Comparison of ENCODE assay signal across 15 mouse cellular contexts in the genomic region with DNA sequence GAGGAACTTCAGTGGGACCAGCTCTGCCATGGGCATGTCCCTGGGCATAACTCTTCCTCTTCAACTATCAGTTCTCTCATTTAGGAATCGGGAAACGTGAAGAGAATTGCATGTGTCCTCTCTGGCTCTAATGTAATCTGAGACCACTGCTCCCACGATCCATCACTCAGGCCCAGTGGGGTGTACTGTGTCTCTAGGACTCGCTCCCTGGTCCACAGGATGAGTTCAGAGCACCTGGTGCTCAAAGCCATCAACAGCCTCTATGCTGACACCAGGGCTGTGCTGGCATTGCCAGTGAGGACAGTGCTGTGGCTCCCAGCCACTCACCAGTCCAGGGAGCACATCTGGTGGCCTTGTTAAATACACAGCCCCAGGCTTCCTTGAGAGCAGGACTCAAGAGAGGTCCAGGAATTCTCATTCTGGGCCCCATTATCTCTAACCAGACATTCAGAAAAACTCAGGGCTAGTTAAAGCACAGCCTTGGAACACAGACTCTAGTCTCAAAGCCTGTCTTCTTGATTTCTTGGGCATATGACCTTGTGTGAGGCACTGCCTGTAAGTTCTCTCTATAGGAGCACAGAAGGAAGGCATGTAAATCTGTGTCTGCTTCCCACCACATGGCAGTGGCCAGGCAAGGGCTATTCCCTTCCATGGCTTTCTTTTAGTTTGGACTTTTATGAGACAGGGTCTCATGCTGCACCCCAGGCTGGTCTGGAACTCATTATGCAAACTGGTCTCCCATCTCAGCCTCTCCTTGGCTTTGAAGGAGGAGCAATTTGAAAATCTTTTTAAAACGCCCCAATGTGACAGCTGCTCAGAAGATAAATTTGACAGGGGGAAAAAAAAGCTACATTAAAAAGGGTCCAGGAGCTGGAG.
DNase-seq lines count a peak whose midpoint lies in the region; ATAC-seq and TF ChIP-seq lines count a peak whose summit lies in the region.
"Had no signal": no experiment of that assay in that cellular context is flagged by ENCODE, and none has a peak within 500 bp of the region (broad histone marks: within the 10 kb centered on the region; RNA-seq: fewer than 3 reads in every experiment).

No protein-coding gene starts in this region.

- peaks cover 19 to 46% of the 10 kb centered on the region in 2 experiments for H3K4me1 ChIP-seq in heart, embryonic 14.5 days (ENCODE audit: control insufficient read depth in 2 of 2, insufficient read depth in 2 of 2, low read length in 2 of 2)
- peaks cover 3% of the 10 kb centered on the region; the same call in 1 of the 2 replicates for H3K4me1 ChIP-seq in heart, adult 2 months (ENCODE audit: control insufficient read depth, insufficient read depth, low read length)
- peaks cover 4% of the 10 kb centered on the region for H3K4me1 ChIP-seq in embryonic facial prominence, embryonic 11.5 days (ENCODE audit: control insufficient read depth, insufficient read depth, low read length)
- H3K4me1 ChIP-seq in limb, embryonic 13.5 days, result peaks cover 39% of the 10 kb centered on the region

- no peak for TF ChIP-seq EP300 in heart, adult 2 months (IDR thresholded peaks at IDR 0.05; ENCODE audit: insufficient read depth, low read depth, low read length)

- ATAC-seq in heart, embryonic 14.5 days (ENCODE audit: insufficient number of reproducible peaks, insufficient read depth, low FRiP score, low read depth), result no peak
- ATAC-seq in embryonic facial prominence, embryonic 11.5 days (replicated peaks; ENCODE audit: insufficient number of reproducible peaks, low FRiP score, low TSS enrichment, low read depth), result 0 out of 2 replicates have a peak, but pooled peaks have one; percentile 58
- peak; percentile 57; the same call in 1 of the 2 replicates for ATAC-seq in limb, embryonic 13.5 days (ENCODE audit: low FRiP score, low read depth)
- ATAC-seq: inflammation-experienced regulatory T-cells, adult 6 months had no signal

- peak overlapping the region; percentile 25 to 26; a peak in 3 of 4 replicates for H3K27ac ChIP-seq in heart, embryonic 14.5 days (replicated peaks in 1 of 2; ENCODE audit: control insufficient read depth in 1 of 2, insufficient read depth in 1 of 2, low read depth in 2 of 2, low read length in 2 of 2)
- no peak overlapping the region for H3K27ac ChIP-seq in heart, adult 2 months
- H3K27ac ChIP-seq in embryonic facial prominence, embryonic 11.5 days (replicated peaks; ENCODE audit: low read depth, low read length), result no peak overlapping the region
- H3K27ac ChIP-seq in limb, embryonic 13.5 days, result 0 out of 2 replicates have a peak overlapping the region, but pooled peaks have one; percentile 6
- H3K27ac ChIP-seq: embryonic facial prominence, embryonic 15.5 days; gastrocnemius, adult 2 months; lung, embryonic 15.5 days had no signal

- H3K27me3 ChIP-seq in heart, embryonic 14.5 days (ENCODE audit: control insufficient read depth, insufficient read depth, low read length), result no peaks in the 10 kb centered on the region
- no peaks in the 10 kb centered on the region for H3K27me3 ChIP-seq in heart, adult 2 months (ENCODE audit: control insufficient read depth, insufficient read depth, low read length)
- no peaks in the 10 kb centered on the region for H3K27me3 ChIP-seq in embryonic facial prominence, embryonic 11.5 days (ENCODE audit: control insufficient read depth, insufficient read depth, low read length)
- no peaks in the 10 kb centered on the region for H3K27me3 ChIP-seq in limb, embryonic 13.5 days
- H3K27me3 ChIP-seq: embryonic facial prominence, embryonic 15.5 days; lung, embryonic 15.5 days had no signal

- peaks cover under 1% of the 10 kb centered on the region; the same call in 1 of the 2 replicates for H3K79me2 ChIP-seq in heart, adult 2 months (replicated peaks; ENCODE audit: control insufficient read depth, insufficient read depth, low read length)

- 59% methylated on average over 5 of the region's 5 CpGs for WGBS in heart, embryonic 14.5 days
- 76% methylated on average over 5 of the region's 5 CpGs for WGBS in heart, adult 2 months
- WGBS in embryonic facial prominence, embryonic 11.5 days, result 14% methylated on average over 5 of the region's 5 CpGs
- WGBS in limb, embryonic 13.5 days, result 20% methylated on average over 5 of the region's 5 CpGs

- peak overlapping the region; percentile 48 for H3K9ac ChIP-seq in heart, embryonic 14.5 days (ENCODE audit: low read length)
- no peak overlapping the region for H3K9ac ChIP-seq in heart, adult 2 months (ENCODE audit: low read depth, low read length)
- no peak overlapping the region for H3K9ac ChIP-seq in embryonic facial prominence, embryonic 11.5 days (replicated peaks; ENCODE audit: low read length)
- no peak overlapping the region for H3K9ac ChIP-seq in limb, embryonic 13.5 days
- H3K9ac ChIP-seq: embryonic facial prominence, embryonic 15.5 days; lung, embryonic 15.5 days had no signal

- no peak overlapping the region for H3K4me3 ChIP-seq in heart, embryonic 14.5 days (ENCODE audit: control insufficient read depth in 1 of 2, insufficient read depth in 1 of 2, low read depth in 1 of 2, low read length in 2 of 2)
- no peak overlapping the region for H3K4me3 ChIP-seq in heart, adult 2 months
- no peak overlapping the region for H3K4me3 ChIP-seq in embryonic facial prominence, embryonic 11.5 days (ENCODE audit: low read depth, low read length)
- H3K4me3 ChIP-seq in limb, embryonic 13.5 days, result no peak overlapping the region
- H3K4me3 ChIP-seq: embryonic facial prominence, embryonic 15.5 days; gastrocnemius, adult 2 months; lung, embryonic 15.5 days had no signal

- TF ChIP-seq POLR2A in heart, adult 2 months (IDR thresholded peaks at IDR 0.05; ENCODE audit: insufficient read depth, low read depth, low read length), result no peak

- no peaks in the 10 kb centered on the region for H3K9me3 ChIP-seq in heart, embryonic 14.5 days (ENCODE audit: control insufficient read depth, low read length)
- H3K9me3 ChIP-seq in embryonic facial prominence, embryonic 11.5 days (replicated peaks; ENCODE audit: control insufficient read depth, low read length), result no peaks in the 10 kb centered on the region
- no peaks in the 10 kb centered on the region for H3K9me3 ChIP-seq in limb, embryonic 13.5 days
- H3K9me3 ChIP-seq: embryonic facial prominence, embryonic 15.5 days; lung, embryonic 15.5 days had no signal

- peaks cover 8% of the 10 kb centered on the region; the same call in 1 of the 2 replicates for H3K36me3 ChIP-seq in heart, embryonic 14.5 days (ENCODE audit: control insufficient read depth, insufficient read depth, low read length)
- no peaks in the 10 kb centered on the region for H3K36me3 ChIP-seq in heart, adult 2 months (ENCODE audit: control insufficient read depth, insufficient read depth, low read length)
- H3K36me3 ChIP-seq in embryonic facial prominence, embryonic 11.5 days (replicated peaks; ENCODE audit: control insufficient read depth, insufficient read depth, low read depth, low read length), result no peaks in the 10 kb centered on the region
- no peaks in the 10 kb centered on the region for H3K36me3 ChIP-seq in limb, embryonic 13.5 days
- H3K36me3 ChIP-seq: embryonic facial prominence, embryonic 15.5 days; lung, embryonic 15.5 days had no signal

- H3K4me2 ChIP-seq in heart, embryonic 14.5 days (ENCODE audit: low read length), result no peak overlapping the region
- no peak overlapping the region for H3K4me2 ChIP-seq in embryonic facial prominence, embryonic 11.5 days (ENCODE audit: low read depth, low read length)
- H3K4me2 ChIP-seq in limb, embryonic 13.5 days (replicated peaks), result no peak overlapping the region
- H3K4me2 ChIP-seq: embryonic facial prominence, embryonic 15.5 days; lung, embryonic 15.5 days had no signal

- TF ChIP-seq CTCF in heart, adult 2 months (IDR thresholded peaks at IDR 0.05), result no peak

- no peak for DNase-seq in heart, adult 2 months
- DNase-seq in embryonic facial prominence, embryonic 11.5 days (ENCODE audit: low spot score), result peak; percentile 65
- peak; percentile 67 for DNase-seq in forelimb bud, embryonic 11.5 days (ENCODE audit: low read depth, low spot score)
- no peak for DNase-seq in gastrocnemius, postnatal 25 days
- no peak for DNase-seq in MN1 (ENCODE audit: low spot score)
- DNase-seq in right cerebral cortex, postnatal 25 days, result no peak
- DNase-seq: adrenal gland, postnatal 10 days; gastrocnemius, adult 2 months; left cerebral cortex, postnatal 4 days; thymus, adult 2 months had no signal

- intact Hi-C loops in heart, adult 2 months (cut with DNase I), result no loop called here

Comparison
In these comparisons a context has a peak if more than half of its experiments do, and no peak if none do; other contexts are left out.
1. H3K27ac ChIP-seq: peak in heart, embryonic 14.5 days (2 of 2) and limb, embryonic 13.5 days (single experiment); none in heart, adult 2 months (single experiment) and embryonic facial prominence, embryonic 11.5 days (single experiment).
2. DNase-seq: peak in embryonic facial prominence, embryonic 11.5 days (single experiment) and forelimb bud, embryonic 11.5 days (single experiment); none in heart, adult 2 months (0 of 2), gastrocnemius, postnatal 25 days (single experiment), MN1 (single experiment) and right cerebral cortex, postnatal 25 days (single experiment).